Mouse (Mus musculus) bone marrow, adult 2 months (tissue): ENCODE data around the gene Numbl.

ENCODE experiments used
- CTCF ChIP-seq: fragments of 200-500 bp; IDR thresholded peaks from 2 replicates; pipeline ENCODE4 v1.5.1; 2011; ENCODE audit warnings: low read length, control low read depth; ENCODE audit not compliant: control insufficient read depth, insufficient read depth
- POLR2A ChIP-seq: fragments of 200-500 bp; IDR thresholded peaks from 2 replicates; pipeline ENCODE4 v1.6.1; 2011; ENCODE audit warnings: low read depth, mild to moderate bottlenecking, control low read depth, low read length, borderline replicate concordance; ENCODE audit not compliant: control insufficient read depth

GRCm38 (mm10) chr7:27310996-27311535 lies 52.8 kb downstream of the Numbl start:
- TF ChIP-seq POLR2A, result no peak
- TF ChIP-seq CTCF, result no peak
